Mouse (Mus musculus): ENCODE results near the gene Cog7. TPM values are rescaled to one million over a fixed set of nuclear protein-coding genes. Genes with fewer than 3 reads are reported as not detected.

Cog7 gene
- polyA plus RNA-seq, 1 experiment from 2014 or later, result 22.5 TPM

GRCm38 (mm10) chr7:121942371-121942770, 39.1 kb downstream of the Cog7 start:
- no peaks in the 10 kb centered on the region for H3K4me1 ChIP-seq (ENCODE audit: control insufficient read depth, insufficient read depth, low read length)
- H3K27ac ChIP-seq (ENCODE audit: low read length), result no peak overlapping the region
- no peaks in the 10 kb centered on the region for H3K27me3 ChIP-seq (ENCODE audit: control insufficient read depth, insufficient read depth, low read length)
- H3K4me3 ChIP-seq (ENCODE audit: low read depth, low read length), result no peak overlapping the region
- peaks cover 5% of the 10 kb centered on the region; the same call in 1 of the 2 replicates for H3K36me3 ChIP-seq (ENCODE audit: control insufficient read depth, insufficient read depth, low read length)
- no peaks in the 10 kb centered on the region for H3K9me3 ChIP-seq (ENCODE audit: control insufficient read depth, low read depth, low read length)
- H3K9ac ChIP-seq (replicated peaks; ENCODE audit: low read depth, low read length), result no peak overlapping the region
- H3K4me2 ChIP-seq (replicated peaks; ENCODE audit: low read depth, low read length), result no peak overlapping the region
- WGBS, result 94% methylated on average over 2 of the region's 2 CpGs
- no peak for ATAC-seq (ENCODE audit: insufficient number of reproducible peaks, insufficient read depth, low FRiP score, low read depth)

- Histone ChIP-seq H3K27ac (ENCODE audit: low read length) (no peak overlapping the region), H3K4me3 (ENCODE audit: low read depth, low read length) (no peak overlapping the region), H3K4me1 (ENCODE audit: control insufficient read depth, insufficient read depth, low read length) (no peaks in the 10 kb centered on the region), H3K4me2 (replicated peaks; ENCODE audit: low read depth, low read length) (no peak overlapping the region), H3K36me3 (ENCODE audit: control insufficient read depth, insufficient read depth, low read length) (peaks cover 5% of the 10 kb centered on the region; the same call in 1 of the 2 replicates), H3K27me3 (ENCODE audit: control insufficient read depth, insufficient read depth, low read length) (no peaks in the 10 kb centered on the region), H3K9me3 (ENCODE audit: control insufficient read depth, low read depth, low read length) (no peaks in the 10 kb centered on the region), H3K9ac (replicated peaks; ENCODE audit: low read depth, low read length) (no peak overlapping the region)
- WGBS, result 66% methylated on average over 3 of the region's 3 CpGs
- no peak for ATAC-seq (ENCODE audit: insufficient number of reproducible peaks, insufficient read depth, low FRiP score, low read depth)
These were observed 39.9 kb downstream of the Cog7 start for GRCm38 (mm10) chr7:121941640-121942039.

- Histone ChIP-seq H3K27me3 (ENCODE audit: control insufficient read depth, insufficient read depth, low read length) (no peaks in the 10 kb centered on the region), H3K4me2 (replicated peaks; ENCODE audit: low read depth, low read length) (no peak overlapping the region), H3K4me3 (ENCODE audit: low read depth, low read length) (no peak overlapping the region), H3K9me3 (ENCODE audit: control insufficient read depth, low read depth, low read length) (no peaks in the 10 kb centered on the region), H3K4me1 (ENCODE audit: control insufficient read depth, insufficient read depth, low read length) (peaks cover 6% of the 10 kb centered on the region; the same call in 1 of the 2 replicates), H3K9ac (replicated peaks; ENCODE audit: low read depth, low read length) (no peak overlapping the region), H3K27ac (ENCODE audit: low read length) (no peak overlapping the region), H3K36me3 (ENCODE audit: control insufficient read depth, insufficient read depth, low read length) (peaks cover 5% of the 10 kb centered on the region; the same call in 1 of the 2 replicates)
- ATAC-seq (ENCODE audit: insufficient number of reproducible peaks, insufficient read depth, low FRiP score, low read depth), result no peak
- 77% methylated on average over 3 of the region's 3 CpGs for WGBS
These were observed 40.5 kb downstream of the Cog7 start for GRCm38 (mm10) chr7:121941016-121941415.

- no peak overlapping the region for H3K27ac ChIP-seq (ENCODE audit: low read length)
- WGBS, result 41% methylated on average over 4 of the region's 4 CpGs
- no peak for ATAC-seq (ENCODE audit: insufficient number of reproducible peaks, insufficient read depth, low FRiP score, low read depth)
These were observed 41.8 kb downstream of the Cog7 start for GRCm38 (mm10) chr7:121939729-121940128.

GRCm38 (mm10) chr7:121939244-121939643, 42.3 kb downstream of the Cog7 start:
- peaks cover 17% of the 10 kb centered on the region; the same call in 1 of the 2 replicates for H3K4me1 ChIP-seq (ENCODE audit: control insufficient read depth, insufficient read depth, low read length)
- H3K27me3 ChIP-seq (ENCODE audit: control insufficient read depth, insufficient read depth, low read length), result no peaks in the 10 kb centered on the region
- 67% methylated on average over 6 of the region's 6 CpGs for WGBS
- no peak for ATAC-seq (ENCODE audit: insufficient number of reproducible peaks, insufficient read depth, low FRiP score, low read depth)
- H3K27ac ChIP-seq (ENCODE audit: low read length), result no peak overlapping the region
- no peak overlapping the region for H3K4me3 ChIP-seq (ENCODE audit: low read depth, low read length)
- no peaks in the 10 kb centered on the region for H3K9me3 ChIP-seq (ENCODE audit: control insufficient read depth, low read depth, low read length)
- H3K4me2 ChIP-seq (replicated peaks; ENCODE audit: low read depth, low read length), result no peak overlapping the region
- H3K9ac ChIP-seq (replicated peaks; ENCODE audit: low read depth, low read length), result no peak overlapping the region
- peaks cover 5% of the 10 kb centered on the region; the same call in 1 of the 2 replicates for H3K36me3 ChIP-seq (ENCODE audit: control insufficient read depth, insufficient read depth, low read length)

More at GRCm38 (mm10) chr7:121939729-121940128, 41.8 kb downstream of the Cog7 start:
- no peak overlapping the region for H3K4me2 ChIP-seq (replicated peaks; ENCODE audit: low read depth, low read length)
- H3K9me3 ChIP-seq (ENCODE audit: control insufficient read depth, low read depth, low read length), result no peaks in the 10 kb centered on the region
- no peak overlapping the region for H3K9ac ChIP-seq (replicated peaks; ENCODE audit: low read depth, low read length)
- H3K36me3 ChIP-seq (ENCODE audit: control insufficient read depth, insufficient read depth, low read length), result peaks cover 5% of the 10 kb centered on the region; the same call in 1 of the 2 replicates
- peaks cover 17% of the 10 kb centered on the region; the same call in 1 of the 2 replicates for H3K4me1 ChIP-seq (ENCODE audit: control insufficient read depth, insufficient read depth, low read length)
- no peaks in the 10 kb centered on the region for H3K27me3 ChIP-seq (ENCODE audit: control insufficient read depth, insufficient read depth, low read length)
- H3K4me3 ChIP-seq (ENCODE audit: low read depth, low read length), result no peak overlapping the region

- H3K9ac ChIP-seq (replicated peaks; ENCODE audit: low read depth, low read length), result no peak overlapping the region
- H3K4me1 ChIP-seq (ENCODE audit: control insufficient read depth, insufficient read depth, low read length), result peaks cover 17% of the 10 kb centered on the region; the same call in 1 of the 2 replicates
- H3K36me3 ChIP-seq (ENCODE audit: control insufficient read depth, insufficient read depth, low read length), result peaks cover 5% of the 10 kb centered on the region; the same call in 1 of the 2 replicates
- no peaks in the 10 kb centered on the region for H3K27me3 ChIP-seq (ENCODE audit: control insufficient read depth, insufficient read depth, low read length)
- no peaks in the 10 kb centered on the region for H3K9me3 ChIP-seq (ENCODE audit: control insufficient read depth, low read depth, low read length)
- H3K4me2 ChIP-seq (replicated peaks; ENCODE audit: low read depth, low read length), result no peak overlapping the region
- no peak for ATAC-seq (ENCODE audit: insufficient number of reproducible peaks, insufficient read depth, low FRiP score, low read depth)
- no peak overlapping the region for H3K27ac ChIP-seq (ENCODE audit: low read length)
- 82% methylated on average over 8 of the region's 8 CpGs for WGBS
- no peak overlapping the region for H3K4me3 ChIP-seq (ENCODE audit: low read depth, low read length)
These were observed 43.2 kb downstream of the Cog7 start for GRCm38 (mm10) chr7:121938124-121938891.

GRCm38 (mm10) chr7:121936861-121937630, 44.5 kb downstream of the Cog7 start:
- Histone ChIP-seq H3K4me2 (replicated peaks; ENCODE audit: low read depth, low read length) (no peak overlapping the region), H3K4me1 (ENCODE audit: control insufficient read depth, insufficient read depth, low read length) (peaks cover 17% of the 10 kb centered on the region; the same call in 1 of the 2 replicates), H3K36me3 (ENCODE audit: control insufficient read depth, insufficient read depth, low read length) (peaks cover 2% of the 10 kb centered on the region; the same call in 1 of the 2 replicates), H3K9me3 (ENCODE audit: control insufficient read depth, low read depth, low read length) (no peaks in the 10 kb centered on the region), H3K27me3 (ENCODE audit: control insufficient read depth, insufficient read depth, low read length) (no peaks in the 10 kb centered on the region), H3K9ac (replicated peaks; ENCODE audit: low read depth, low read length) (no peak overlapping the region), H3K27ac (ENCODE audit: low read length) (no peak overlapping the region), H3K4me3 (ENCODE audit: low read depth, low read length) (no peak overlapping the region)
- no peak for ATAC-seq (ENCODE audit: insufficient number of reproducible peaks, insufficient read depth, low FRiP score, low read depth)
- WGBS, result 64% methylated on average over 14 of the region's 14 CpGs
